Mouse (Mus musculus) liver, postnatal 0 days (tissue): ENCODE measurements around the gene Cracr2a.

Experiments used
- CTCF ChIP-seq: sonication (generic); IDR thresholded peaks from 2 replicates; pipeline ENCODE4 v1.5.1; 2016; ENCODE audit warnings: antibody characterized with exemption, low read depth
- EP300 ChIP-seq: IDR thresholded peaks from 2 replicates; pipeline ENCODE4 v1.6.1; 2016; ENCODE audit warnings: antibody characterized with exemption, low read depth, mild to moderate bottlenecking

DNA sequence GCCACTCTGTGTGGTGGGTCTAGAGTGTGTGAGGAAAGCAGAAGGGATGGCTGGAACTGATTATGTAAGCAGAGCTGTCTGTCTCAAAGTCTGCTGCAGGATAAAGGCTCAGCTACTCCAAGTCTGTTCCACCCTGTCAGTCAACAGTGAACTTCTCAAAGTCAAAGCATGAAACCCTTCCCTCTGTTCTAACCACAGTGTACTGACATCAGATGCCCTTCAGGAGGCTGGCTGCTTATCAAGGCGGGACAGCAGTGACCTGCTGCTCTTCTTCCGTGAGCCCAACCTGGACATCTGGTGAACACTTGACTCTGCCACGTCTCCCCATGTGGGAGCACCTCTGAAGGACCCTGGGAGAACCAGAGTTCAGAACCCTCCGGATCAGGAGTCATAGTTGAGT lies 16.6 kb downstream of the Cracr2a start:
- peak; percentile 75; the same call in 1 of the 2 replicates for TF ChIP-seq EP300
- TF ChIP-seq CTCF: no peak
